Mouse (Mus musculus) c-Kit-positive CD71-positive TER-119-negative erythroid progenitor cells, embryonic 14.5 days (primary cell): Measurements from ENCODE around the gene Dnah2.
"Not testable (repeated sequence)": the region's sequence is repeated elsewhere in the genome, so short reads cannot be mapped to it uniquely, and the experiment has no call there.

ENCODE experiments used
- DNase-seq: peaks from one replicate; pipeline ENCODE4 v3.0.0-alpha.2; 2013; ENCODE audit warnings: low read depth

Dnah2 gene

DNA sequence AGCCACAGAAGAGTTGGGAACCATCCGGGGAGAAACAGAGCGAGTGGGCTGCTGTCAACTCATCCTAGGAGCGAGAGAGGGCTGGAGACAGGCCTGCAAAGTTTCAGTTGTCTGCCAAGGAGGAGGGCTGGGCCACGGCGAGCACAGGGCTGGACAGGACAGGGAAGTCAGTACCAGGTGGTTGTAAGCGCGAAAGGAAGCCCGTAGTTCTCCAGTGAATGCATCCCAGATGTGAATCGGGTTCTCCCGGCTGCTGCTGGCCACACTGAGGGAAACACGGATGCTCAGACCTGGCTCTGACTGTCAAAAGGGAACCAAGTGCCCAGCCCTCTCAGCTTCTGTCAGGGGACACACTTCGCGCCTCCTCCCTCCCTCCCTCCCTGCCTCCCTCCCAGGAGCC is 14.5 kb upstream of the Dnah2 start:
- no peak for DNase-seq

DNA sequence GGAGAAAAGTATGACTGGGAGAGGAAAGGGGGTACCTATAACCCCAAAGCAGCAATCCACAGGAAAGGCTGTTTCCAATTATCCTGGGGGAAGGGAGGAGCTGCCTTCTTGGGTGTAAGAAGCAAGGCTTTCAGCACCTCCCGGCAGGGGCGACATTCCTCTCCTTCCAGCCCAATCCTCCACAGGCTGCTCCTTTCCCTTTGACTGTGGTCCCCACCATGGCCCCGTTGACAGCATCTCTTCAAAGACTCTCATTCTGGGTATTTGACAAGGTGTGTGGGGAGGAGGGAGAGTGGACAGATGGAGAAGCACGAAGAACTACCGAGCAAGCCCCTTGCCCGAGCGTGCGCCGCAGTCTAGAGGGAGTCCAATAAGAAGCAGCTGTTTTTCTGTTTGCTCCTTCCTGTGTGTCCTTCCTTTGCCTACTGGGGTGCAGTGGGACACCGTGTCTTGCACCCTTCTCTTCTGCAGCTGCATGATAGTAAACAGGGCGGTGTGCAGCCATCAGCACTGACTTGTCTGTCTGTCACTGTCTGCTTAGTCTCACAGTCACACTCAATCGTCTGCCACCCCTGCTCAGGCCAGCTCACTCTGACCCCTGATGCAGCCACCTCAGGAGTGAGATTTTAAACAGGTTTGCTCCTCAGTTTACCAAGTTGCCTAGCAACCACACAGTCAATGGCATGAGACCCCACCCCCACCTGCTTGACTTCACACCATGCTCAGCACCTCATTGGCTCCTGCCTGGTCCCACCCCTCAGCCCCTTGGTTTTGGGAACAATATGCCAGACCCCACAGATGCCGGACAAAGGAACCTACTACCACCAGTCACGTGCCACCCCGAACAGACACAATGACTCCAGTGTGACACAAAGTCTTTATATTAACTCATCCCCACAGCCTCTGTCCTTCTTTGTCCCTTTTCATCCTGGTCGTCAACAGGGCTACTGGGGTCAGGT is 12.3 kb upstream of the Dnah2 start:
- DNase-seq: no peak

DNA sequence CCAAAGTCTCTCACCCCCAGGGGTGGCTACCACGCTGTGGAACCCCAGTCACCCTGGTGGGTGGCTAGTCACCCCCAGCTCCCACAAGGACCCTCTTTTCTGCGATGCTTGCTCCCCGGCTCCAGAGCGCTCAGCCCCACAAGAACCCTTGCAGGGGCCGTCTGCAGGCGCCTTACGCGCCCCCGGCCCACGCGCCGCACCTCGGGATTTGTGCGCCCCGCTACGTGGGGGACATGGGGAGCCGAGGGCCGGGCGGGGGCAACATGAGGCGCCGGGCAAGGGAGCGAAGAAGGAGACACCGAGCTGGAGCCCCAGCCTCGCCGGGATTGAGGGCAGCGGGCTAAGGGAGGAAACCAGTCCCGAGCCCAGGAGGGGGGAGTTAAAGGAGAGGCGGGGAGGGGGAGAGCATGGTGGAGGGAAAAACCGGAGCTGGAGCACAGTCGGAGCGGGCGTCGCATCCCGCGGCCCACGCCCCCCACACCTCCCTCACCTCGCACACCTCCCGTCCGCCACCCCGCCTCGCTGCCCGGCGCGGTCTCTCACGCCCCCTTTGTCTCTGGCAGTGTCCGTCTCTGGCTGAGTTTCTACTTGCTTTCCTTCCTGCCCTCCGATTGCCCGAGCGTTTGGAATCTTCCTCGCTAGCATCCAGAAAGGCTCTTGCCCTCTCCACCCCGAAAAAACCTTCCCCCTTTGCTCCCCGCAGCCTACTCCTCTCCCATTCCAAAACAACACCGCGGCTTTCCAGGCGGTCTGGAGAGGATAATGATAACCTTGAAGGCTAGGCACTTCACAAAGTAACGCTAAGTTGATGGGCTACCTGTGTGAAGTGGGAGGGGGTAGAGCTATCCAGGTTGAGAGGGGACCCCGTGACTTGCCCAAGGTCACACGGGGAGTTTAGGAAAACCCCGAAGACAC is 11.2 kb upstream of the Dnah2 start, which contains the start of gene Efnb3:
TSS of gene Efnb3 (minus strand) at position 355 of the 915 bp plus-strand sequence.
- DNase-seq: no peak

DNA sequence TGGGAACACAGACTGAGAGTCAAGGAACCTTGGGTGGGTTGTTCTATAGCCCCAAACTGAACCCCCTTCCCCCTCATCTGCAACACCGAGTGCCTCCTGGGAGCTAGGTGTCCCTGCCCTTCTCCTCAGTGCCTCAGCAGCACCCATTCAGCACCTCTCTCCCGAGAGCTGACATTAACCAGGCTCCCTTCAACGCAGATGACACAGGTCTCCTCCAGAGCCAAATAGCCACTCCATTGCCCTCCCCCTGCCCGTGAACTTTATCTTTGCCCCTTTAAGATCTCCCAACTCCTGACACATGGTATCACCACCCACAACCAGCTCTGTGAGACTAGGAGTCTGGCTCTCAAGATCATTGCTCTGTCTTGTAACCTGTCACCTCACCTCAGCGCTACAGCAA is 10.3 kb upstream of the Dnah2 start:
- DNase-seq: no peak

DNA sequence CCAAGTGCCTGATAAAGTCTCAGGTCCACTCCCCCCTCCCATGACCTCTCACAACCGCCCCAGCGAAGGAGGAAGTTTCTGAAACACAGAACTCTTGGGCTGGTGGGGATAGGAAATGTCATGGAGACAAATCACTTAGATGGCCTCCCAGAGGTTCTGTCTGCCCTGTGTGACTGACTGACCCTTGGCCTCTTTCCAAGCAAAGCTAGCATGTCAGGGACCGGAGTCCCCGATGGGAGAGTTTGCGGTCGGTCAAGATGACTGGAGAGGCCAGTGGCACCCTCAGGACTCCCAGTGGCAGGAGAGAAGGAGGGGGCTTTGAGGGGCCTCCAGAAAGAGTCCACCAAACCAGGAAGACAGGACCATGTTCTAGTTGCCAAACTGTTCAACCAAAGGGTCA is 9.8 kb upstream of the Dnah2 start:
- no peak for DNase-seq

DNA sequence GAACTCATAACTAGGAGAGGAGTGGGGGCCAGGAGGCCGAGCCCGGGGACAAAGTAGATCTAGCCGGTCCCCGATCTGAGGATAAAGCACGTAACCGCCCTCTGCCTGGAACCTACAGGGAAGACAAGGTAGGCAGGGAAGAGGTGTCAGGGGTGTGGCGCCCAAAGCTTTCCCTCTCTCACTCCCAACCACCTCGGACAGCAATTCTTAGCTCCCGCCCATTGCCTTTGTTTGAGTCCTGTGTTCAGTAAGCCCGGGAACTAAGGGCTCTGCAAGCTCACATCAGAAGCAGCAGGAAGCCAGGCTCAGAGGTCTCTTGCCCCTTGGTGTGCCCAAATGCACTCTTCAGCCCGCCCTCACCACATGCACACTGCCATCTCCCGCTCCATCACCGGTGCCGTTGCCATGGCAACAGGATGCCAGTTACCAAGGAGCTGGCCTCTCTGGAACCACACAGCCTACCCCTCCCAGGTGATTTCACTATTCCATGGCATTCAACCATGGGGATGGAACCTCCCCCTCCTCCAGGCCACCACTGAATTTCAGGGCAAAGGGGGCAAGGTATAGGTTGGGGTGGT is 8.6 kb upstream of the Dnah2 start:
- DNase-seq: no peak

DNA sequence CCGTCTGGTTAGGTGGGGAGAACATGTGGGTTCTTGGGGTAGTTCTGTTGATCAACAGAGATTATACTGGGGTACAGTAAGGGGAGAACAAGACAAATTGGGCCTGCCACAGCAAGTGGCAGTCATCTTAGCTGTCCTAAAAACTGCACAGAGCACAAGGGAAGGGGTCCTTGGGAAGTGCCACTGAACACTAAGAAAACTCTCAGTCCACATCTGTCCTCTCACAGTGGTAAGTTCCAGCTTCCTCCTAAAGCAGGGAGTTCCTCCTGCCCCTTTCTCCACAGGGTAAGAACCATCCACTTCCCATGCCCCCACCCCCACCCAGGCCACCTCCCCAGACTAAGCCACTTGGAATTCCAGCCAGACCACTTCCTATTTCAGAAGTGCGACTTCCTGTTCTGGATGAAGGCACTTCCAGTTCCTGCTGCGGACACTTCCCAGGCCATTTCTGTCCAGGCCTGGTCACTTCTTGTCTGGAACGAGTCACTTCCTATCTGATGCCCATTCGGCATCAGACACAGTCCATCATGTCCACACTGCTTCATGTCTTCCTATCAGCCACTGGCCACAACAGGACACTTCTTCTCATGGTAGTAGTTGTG is 5.7 kb upstream of the Dnah2 start:
- DNase-seq: no peak

DNA sequence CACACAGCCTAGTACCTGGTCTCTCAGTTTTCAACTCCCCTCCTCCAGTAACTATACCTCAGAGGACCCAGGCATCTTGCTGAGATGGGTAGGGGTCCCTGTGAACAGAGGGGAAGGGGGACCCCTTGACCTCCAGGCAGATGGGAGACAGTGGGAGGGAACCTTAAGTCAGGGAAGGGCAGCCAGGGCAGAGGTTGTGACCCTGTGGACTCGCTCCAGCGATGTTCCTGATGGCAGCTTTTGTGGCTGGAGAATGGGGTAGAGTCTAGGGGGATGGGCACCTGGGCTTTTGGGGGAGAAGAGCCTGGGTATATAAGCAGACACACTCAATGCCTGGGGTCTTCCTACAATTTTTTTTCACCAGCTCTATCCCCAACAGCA is 4.4 kb upstream of the Dnah2 start:
- no peak for DNase-seq

DNA sequence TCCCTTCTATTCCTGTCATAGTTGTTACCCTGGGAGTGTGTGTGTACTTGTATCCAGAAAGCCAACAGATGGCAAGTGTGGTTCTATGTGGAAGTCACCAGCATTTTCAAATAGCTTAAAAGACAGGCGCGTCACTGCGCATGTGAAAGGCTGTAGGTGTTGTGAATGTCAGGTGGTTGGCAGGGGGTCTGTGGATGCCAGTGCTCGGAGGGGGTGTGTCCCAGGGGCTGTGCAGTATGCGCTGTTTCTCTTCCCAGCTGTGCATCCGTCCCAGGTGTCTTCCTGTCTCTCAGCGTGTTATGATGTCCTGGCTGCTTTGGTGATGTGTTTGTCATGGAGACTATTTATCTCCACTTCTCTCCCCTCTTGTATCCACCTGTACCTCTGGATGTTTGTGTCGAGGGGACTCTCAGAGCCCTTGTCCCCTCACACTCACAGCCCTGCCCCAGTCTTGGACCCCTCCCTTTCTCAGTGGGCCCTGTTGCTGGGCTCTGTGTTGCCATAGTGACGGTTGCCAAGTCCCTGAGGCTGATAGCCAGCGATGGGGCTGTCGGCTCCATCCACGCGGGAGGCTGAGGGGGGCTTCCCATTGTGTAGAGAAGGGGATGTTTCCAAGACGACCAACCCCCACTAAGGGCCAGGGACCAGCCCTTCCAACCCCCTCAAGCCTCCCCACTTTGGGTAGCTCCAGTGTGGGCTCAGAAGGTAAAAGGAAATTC is 3.9 kb upstream of the Dnah2 start:
- DNase-seq: no peak

DNA sequence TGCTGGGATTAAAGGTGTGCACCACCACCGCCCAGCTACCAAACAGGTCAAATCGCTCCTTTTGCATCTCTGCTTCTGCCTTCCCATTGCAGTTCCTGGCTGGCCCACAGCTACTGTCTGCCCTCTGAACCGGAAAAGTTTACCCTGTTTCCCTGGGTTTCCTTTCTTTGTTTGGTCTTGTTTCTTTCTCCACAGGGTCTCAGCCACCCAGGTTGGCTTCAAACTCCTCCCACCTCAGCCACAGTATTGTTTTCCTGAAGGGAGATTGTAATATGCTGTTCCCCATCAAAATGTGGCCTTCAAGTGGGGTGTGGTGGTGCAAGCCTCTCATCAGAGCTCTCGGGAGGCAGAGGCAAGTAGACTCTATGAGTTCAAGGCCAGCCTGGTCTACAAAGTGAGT is 2.4 kb upstream of the Dnah2 start:
- no peak for DNase-seq

DNA sequence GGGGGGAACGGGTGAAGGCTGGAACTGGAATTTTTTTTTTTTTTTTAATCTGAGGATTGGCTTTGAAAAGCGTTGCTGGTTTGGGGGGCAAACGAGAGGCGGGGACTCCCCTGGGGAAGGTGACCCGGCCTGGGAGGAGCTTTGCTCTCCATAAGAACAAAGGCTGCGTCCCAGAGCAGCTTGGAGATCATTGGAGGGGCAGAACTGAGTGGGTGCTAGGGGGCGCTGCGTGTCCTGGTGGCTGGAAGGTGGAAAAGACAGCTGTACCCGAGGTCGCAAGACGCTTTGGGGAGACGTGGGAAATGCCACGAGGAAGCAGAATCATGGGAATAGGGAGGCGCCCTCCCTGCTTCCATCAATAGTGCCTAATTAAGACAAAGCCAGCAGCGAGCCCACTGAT is 1.8 kb downstream of the Dnah2 start:
- no peak for DNase-seq

DNA sequence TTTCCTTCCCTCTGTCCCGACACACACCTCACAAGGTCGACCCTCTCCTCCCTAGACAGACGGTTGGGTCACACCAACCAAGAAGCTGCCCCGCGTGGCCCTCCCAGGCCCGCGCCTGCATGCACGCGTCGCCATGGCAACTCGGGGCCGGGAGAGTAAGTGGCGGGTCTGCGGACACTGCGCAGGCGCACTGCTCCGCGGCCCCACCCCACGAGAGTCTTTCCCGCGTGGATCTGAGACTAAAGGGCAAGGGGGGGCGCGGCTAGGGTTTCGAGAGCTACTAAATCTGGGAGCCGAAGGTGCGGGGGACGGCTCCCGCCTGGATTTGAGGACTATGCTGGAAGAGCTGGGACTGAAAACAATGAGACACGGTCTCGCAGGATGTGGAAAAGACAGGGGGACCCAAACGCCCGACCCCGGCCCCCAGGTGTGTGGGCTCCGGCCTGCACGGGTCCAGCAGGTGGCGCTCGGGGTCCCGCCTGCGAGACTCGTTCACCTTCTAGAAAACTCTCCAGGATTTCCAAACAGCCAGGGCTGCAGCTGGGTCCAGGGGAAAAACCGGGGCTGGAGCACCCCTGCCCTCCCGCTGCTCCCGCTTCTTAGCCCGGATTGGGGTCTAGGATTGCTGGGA is 2.4 kb downstream of the Dnah2 start:
- DNase-seq: no peak

DNA sequence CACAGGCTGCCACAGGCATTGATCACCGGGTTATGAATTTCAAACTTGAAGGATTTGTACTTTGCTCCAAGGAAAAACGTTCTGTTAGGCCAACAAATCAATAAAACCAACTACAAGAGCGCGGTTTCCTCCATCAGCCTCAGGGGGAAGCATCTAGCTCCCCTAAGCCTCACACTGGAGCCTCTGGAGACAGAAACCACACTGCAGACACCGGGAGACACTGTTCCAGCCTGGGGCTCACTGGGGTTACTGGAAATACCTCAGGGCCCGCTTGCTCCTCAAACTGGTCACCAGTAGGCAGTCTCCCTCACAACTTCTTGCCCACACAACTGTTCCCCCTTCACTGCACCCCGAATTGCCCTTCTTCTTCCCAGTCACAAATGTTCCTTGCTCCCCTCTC is 3.0 kb downstream of the Dnah2 start:
- no peak for DNase-seq

DNA sequence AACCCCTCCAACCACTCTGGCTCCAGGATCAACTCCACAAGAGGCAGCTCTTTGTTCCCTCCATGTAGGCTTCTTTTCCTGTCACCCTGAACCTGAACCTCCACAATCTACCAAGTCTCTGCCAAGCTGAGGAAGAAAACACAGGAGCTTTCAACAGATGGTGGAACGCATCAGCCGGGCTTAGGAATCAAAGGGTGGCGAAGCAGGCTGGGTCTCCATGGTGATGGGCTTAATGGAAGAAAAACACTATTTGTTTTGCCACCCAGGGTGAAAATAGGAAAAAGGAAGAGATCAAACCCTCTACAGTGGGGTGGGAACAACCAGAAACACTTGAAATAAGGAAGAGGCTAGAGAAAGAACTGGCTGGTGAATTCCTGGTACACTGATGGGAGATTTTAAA is 5.3 kb downstream of the Dnah2 start:
- no peak for DNase-seq

DNA sequence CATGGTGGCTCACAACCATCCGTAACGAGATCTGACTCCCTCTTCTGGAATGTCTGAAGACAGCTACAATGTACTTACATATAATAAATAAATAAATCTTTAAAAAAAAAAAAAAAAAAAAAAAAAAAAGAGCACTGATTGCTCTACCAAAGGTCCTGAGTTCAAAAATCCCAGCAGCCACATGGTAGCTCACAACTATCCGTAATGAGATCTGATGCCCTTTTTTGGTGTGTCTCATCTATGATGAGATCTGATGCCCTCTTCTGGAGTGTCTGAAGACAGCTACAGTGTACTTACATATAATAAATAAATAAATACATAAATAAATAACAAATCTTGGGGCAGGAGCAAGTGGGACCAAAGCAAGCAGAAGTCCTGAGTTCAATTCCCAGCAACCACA is 7.2 kb downstream of the Dnah2 start:
- not testable (repeated sequence) for DNase-seq

DNA sequence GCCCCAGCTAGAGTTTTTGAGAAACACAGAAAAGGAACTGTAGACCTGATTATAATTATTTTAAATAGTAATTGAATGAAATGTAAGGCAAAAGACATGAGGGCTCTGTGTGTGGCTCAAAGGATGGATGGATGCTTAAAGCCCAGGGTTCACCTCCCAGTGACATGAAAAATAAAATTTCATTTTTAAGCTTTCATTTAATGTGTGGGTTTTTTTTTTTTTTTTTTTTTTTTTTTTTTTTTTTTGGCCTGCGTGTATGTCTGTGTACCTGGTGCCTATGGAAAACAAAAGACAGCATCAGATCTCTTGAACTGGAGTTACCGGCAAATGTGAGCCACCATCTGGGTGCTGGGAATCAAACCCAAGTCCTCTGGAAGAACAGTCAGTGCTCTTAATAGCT is 8.2 kb downstream of the Dnah2 start:
- DNase-seq: no peak

DNA sequence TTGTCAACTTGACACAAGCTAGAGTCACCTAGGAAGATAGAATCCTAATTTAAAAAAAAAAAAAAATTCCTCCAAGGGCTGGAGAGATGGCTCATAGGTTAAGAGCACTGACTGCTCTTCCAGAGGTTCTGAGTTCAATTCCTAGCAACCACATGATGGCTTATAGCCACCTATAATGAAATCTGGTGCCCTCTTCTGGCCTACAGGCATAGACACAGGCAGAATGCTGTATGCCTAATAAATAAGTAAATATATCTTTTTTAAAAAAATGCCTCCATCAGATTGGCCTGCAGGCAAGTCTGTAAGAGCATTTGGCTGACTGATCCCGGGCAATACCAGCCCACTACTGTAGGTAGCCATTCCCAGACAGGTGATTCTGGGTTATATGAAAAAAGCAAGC is 13.9 kb downstream of the Dnah2 start:
- DNase-seq: no peak

DNA sequence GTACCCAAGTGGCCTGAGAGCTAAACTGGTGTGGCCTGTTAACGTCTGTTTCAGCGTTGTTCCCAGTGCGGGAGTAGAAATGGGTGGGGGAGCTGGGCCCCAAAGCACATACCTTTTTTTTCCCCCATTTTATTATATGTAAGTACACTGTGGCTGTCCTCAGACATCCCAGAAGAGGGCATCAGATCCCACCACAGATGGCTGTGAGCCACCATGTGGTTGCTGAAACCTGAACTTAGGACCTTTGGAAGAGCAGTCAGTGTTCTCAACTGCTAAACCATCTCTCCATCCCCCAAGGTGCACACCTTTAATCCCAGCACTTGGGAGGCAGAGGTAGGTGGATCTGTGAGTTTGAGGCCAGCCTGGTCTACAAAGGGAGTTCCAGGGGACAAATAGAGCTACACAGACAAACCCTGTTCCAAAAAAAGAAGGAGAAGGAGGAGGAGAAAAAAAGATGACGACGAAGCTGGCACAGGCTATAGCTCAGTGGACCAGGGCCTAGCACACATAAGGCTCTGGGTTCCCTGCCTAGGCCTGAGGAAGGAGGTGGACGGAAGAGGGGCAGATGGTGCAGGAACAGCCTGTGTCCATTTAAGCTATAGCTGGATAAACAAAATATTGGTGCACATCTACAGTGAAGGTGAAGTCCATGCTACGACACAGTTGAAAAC is 16.3 kb downstream of the Dnah2 start:
- no peak for DNase-seq

DNA sequence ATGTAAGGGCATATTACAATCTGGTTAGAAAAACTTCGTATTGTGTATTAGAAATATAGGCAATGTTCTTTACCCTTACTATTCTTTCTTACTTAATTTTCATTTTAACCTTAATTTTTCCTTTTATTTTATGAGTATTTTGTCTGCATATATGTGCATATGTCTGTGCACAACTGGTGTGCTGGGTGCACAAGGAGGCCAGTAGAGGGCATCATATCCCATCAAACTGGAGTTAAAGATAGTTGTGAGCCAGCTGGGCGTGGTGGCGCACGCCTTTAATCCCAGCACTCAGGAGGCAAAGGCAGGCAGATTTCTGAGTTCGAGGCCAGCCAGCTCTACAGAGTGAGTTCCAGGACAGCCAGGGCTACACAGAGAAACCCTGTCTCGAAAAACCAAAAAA is 18.2 kb downstream of the Dnah2 start:
- DNase-seq: not testable (repeated sequence)

DNA sequence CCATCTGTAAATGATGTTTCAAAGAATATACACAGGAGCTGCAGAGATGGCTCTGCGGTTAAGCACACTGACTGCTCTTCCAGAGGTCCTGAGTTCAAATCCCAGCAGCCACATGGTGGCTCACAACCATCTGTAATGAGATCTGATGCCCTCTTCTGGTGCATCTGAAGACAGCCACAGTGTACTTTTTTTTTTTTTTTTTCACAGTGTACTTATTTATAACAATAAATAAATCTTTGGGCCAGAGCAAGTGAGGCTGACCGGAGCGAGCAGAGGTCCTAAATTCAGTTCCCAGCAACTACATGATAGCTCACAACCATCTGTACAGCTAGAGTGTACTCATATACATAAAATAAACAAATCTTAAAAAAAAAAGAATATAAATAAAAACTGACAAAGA is 18.6 kb downstream of the Dnah2 start:
- not testable (repeated sequence) for DNase-seq

DNA sequence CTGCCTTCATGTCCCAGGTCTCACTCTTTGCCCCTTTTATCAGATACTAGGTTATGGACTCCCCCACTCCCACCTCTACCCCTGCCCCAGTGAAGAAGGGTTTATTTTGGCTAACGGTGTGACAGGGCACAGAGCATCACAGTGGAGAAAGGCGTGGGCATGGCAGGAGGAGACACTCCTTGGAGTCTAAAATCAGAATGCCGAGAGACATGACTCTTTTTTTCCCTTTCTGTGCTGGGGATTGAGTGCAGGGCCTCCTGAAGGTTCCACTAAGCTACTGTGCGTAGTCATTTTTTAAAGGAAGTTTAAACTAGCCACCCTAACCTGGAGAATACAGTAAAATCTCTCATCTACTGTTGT is 20.9 kb downstream of the Dnah2 start:
- no peak for DNase-seq
